Mouse (Mus musculus): ENCODE data around the gene Casp6.

DNA sequence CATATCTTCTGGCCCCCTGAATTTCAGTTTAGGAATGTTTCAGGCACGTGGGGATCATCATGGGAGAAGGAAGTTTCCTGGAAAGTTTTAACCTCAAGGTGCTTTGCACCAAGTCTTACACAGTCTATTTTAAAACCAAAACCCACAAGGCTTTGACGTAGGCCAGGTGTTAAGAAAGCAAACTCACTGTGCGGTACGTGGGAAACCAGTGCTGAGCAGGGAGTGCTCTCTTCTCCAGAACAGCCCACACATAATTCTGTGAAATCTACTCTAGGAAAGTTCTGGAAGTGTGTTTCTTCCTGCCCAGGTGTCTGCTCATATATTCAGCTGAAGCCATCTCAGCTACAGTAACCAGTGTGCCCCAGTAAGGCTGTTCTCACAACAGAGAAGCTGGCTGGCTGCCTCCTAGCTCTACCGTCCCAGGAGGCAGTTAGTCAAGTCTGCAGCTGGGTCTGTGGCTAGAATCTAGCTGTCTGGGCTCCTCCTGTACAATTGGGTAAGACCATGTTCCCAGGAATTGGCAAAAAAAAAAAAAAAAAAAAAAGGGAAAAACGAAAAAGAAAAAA, 29.1 kb downstream of the Casp6 start:
- TF ChIP-seq CTCF (IDR thresholded peaks at IDR 0.05; ENCODE audit: borderline replicate concordance, extremely low read depth, insufficient read depth, insufficient read length) (no peak), POLR2A (IDR thresholded peaks at IDR 0.05; ENCODE audit: borderline replicate concordance, extremely low read depth, insufficient read depth, insufficient read length, poor library complexity, severe bottlenecking) (no peak)

All from brain, embryonic 14.5 days (tissue).